Mouse (Mus musculus): Measurements from ENCODE around the gene Eri3.

Eri3 gene

GRCm38 (mm10) chr4:117577579-117577978 lies 27.4 kb downstream of the Eri3 start:
- no peak for DNase-seq (ENCODE audit: low spot score)

DNA sequence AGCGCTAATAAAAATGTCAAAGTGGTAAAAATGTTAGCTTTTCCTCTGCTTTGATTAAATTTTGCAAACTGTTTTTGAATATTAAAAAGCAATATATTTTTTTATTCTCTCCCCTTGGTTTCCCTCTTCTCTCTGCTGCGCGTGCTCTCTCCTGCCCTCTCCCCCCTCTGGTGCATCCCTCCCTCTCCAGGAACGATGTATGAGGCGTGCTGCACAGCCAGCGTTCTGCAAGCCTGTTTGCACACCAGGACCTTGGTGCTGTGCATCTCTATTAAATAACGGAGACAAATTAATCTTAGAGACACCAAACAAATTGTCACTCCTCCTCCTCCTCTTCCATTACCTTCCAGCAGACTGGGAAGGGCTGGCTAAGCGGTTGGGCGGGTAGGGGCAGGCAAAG lies 31.5 kb downstream of the Eri3 start:
- no peak for DNase-seq (ENCODE audit: low spot score)

DNA sequence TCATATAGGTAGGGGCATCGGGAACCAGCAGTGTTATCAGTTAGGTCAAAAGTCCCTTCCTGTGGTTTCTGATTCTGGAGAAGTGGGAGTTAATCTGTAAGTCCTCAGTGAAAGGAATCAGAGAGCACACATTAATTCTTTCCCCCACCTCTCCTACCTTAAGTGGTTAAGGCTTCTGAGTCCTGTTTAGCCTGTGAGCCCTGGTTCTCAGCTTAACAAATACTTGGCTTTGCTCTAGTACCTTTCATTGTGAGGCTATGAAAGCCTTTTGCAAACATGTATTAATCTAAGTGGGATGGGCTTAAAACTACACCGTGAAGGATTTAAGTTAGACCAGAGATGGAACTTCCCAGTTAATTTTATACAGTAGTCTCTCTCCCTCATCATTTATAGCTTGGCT lies 35.8 kb downstream of the Eri3 start:
- DNase-seq (ENCODE audit: low spot score), result no peak

- no peak for DNase-seq (ENCODE audit: low spot score)
Measured at GRCm38 (mm10) chr4:117587447-117587846, 37.3 kb downstream of the Eri3 start.

- DNase-seq (ENCODE audit: low spot score), result no peak
Measured at GRCm38 (mm10) chr4:117589081-117589660, 39.0 kb downstream of the Eri3 start.

DNA sequence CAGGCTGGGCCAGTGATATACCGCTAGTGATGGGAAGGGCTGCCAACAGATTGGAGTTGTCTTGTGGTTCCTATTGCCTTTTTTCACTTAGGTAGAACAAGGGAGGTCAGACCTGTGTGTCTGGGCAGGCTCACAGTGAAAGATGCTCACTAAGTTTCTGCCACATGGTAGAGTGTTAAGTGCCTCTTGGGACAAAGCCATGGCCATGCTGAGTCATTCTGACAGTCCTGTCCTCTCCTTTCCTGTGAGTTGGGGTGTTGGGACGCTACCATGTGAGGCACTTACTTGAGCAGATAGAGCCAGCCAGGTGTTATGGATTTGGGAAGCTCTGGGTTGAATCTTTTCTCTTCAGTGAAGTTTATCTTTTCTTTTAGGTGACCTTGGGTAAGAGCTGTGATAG lies 40.6 kb downstream of the Eri3 start:
- no peak for DNase-seq (ENCODE audit: low spot score)

DNA sequence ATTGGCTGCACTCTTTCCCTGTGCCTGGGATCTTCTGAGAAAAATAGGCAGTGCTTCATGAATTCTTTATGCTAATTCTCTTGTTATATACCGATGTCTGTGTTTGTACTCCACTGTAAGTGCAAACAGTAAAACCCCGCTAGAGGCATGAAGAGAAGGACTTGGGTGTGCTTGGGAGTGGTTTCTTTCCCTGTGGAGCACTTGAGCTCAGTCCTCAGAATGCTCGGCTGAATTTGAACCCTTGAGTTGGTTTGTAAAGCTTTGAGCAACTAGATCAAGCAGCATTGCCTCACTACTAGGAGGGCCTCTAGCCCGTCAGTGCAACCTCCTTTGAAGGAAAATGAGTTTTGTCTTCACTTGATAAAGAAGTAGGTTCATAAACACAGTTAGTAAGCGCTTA lies 42.0 kb downstream of the Eri3 start:
- no peak for DNase-seq (ENCODE audit: low spot score)

DNA sequence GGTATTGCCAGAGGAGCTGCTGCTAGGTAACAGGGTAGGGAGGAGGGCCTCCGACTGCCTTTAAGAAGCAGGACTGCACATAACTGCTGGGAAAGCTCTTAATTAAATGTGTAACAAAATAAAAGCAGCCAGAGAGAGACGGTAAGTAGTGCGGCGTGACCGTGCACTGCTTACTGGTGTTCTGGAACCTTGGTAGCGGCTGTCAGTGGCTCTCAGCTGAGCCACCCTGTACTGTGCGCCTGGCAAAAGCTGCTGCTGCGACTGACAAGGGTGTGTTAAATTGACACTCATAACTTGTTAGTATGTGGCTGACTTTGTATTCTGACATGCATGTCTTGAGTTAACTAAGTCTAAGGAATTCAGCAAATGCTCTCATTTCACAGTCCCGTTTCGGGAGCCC lies 45.1 kb downstream of the Eri3 start:
- no peak for DNase-seq (ENCODE audit: low spot score)

- no peak for DNase-seq (ENCODE audit: low spot score)
Measured at GRCm38 (mm10) chr4:117599986-117600565, 49.9 kb downstream of the Eri3 start.

DNA sequence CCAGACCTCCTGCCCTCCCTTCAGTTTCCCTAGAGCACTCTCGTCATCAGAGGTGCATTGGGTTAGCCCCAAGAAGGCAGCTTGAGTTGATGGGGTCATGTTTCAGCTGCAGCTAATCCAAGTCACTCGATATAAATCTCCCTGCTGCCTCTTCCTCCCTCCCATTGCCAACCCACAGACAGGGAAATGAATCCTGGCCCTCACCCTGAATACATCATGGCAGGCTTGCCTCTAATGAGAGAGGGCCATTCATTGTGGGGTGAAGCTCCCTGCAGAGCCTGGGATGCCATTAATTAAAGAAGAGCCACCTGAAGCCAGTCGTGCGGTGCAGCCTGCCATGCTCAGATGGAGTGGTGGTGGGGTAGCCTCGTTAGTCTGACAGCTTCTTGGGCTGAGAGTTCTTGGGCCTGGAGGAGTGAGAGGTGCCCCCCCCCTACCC lies 51.2 kb downstream of the Eri3 start:
- DNase-seq (ENCODE audit: low spot score), result no peak

DNA sequence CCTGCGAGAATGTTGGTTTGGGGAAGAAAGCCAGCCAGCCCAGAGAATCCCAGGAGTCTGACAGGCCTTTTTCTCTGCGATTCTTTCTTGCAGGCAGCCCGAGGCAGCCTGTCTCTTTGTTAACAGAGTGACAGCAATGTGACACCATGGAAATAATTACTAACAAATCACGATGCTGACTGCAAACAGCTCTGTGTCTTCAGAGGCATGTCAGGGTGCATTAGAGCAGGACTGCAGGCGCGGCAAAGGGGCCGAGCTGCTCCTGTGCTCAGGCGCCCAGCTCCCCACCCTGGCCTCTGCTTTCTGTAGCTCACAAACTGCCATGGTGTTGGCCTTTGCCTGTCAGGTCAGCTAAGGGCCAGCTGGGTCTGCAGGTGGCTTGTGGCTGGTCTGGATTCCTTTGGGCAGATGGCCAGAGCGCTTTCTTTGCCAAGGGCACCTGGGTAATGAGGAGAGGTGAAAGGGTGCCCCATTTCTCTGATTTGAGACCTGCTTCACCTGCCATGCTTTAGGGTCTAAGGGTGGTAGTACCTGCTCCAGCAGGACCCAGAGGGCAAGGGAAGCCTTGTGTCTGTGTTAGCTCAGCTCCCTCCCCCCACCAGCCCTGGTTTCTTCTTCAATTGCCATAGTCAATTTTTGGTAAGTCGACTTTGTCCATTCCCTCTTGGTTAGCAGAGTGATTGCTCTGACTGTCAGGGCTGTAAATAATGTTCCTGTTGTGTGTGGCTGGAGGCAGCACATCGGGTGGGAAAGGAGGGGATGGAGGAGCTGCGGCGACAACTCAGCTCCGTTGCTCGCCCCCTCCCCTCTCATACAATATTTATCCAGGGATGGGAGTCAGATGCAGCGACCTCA lies 55.2 kb downstream of the Eri3 start:
- DNase-seq (ENCODE audit: low spot score), result no peak

- no peak for DNase-seq (ENCODE audit: low spot score)
Measured at GRCm38 (mm10) chr4:117605954-117606227, 55.7 kb downstream of the Eri3 start.

GRCm38 (mm10) chr4:117606831-117607610 lies 56.9 kb downstream of the Eri3 start:
- no peak for DNase-seq (ENCODE audit: low spot score)

DNA sequence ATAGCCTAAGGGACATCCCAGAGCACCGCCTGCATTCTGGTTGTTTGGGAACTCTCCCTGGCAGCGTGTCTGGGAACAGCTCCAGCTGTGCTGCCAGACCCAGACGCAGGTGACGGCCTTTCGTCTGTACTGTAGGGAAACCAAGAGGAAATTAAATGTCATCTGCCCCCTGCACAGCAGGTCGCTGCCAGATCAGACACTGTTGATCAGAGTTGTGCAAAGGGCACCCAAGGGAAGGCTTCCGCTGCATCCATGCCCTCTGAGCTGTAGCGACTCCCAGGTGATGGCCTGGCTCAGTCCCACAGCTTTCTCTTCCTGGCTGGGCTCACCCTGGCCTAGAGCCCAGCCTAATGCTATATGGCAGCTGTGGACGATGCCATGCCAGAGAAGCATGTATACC lies 58.1 kb downstream of the Eri3 start:
- no peak for DNase-seq (ENCODE audit: low spot score)

- no peak for DNase-seq (ENCODE audit: low spot score)
Measured at GRCm38 (mm10) chr4:117609371-117610039, 59.3 kb downstream of the Eri3 start.

DNA sequence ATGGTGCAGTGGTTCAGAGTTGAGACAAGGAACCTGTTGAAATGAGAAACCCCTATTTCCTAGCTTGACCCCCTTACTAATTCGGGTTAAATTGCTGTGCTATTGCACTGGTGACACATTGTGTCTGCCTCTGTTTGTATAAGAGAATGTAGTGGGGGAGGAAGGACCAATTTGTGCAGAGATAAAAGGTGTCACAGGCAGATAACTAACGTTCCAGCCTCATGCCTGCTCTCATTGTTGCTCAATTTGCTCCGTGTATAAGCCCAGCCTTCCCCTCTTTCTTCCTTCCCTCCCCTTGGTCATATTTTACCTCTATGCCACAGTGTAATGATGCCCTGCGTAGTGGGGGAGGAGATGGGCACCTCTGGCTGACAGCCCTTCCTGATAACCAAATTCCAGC lies 61.2 kb downstream of the Eri3 start:
- DNase-seq (ENCODE audit: low spot score), result no peak

DNA sequence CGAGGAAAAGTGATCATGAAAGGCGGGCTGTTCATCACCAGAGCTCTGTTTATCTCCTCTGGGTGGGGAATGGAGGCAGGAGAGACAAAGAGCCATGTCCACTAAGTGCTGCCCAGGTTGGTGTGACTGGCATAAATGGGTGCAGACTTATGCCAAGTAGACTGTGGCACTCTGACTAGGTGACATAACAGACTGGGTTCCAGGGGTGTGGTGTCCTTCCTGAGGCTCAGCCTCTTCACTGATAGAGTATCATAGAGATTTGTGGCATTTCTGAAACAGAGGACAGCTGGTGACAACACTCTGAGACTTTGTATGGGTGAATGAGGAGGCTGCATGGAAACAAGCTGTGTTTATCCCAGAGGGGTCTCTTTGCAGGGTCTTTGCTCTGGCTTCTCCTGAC lies 61.6 kb downstream of the Eri3 start:
- no peak for DNase-seq (ENCODE audit: low spot score)

DNA sequence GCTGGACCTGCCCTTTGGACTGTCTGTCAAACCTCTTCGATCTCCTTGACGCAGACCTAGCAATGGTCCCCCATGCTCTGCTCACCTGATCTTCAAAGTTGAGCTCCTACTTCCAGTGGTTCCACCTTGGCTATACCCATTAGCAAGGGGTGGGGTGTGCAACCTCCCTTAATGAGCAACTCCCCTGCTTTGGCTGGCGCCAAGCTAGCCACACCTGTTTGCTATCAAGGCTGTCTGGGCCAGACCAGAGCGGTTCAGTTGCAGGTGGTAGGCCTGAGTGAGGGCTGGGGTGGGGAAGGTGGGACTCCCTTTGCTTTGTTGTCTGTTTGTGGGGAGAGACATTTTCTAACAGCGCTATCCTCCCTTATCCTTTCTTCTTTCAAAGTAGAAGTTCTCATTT lies 62.5 kb downstream of the Eri3 start:
- DNase-seq (ENCODE audit: low spot score), result no peak

DNA sequence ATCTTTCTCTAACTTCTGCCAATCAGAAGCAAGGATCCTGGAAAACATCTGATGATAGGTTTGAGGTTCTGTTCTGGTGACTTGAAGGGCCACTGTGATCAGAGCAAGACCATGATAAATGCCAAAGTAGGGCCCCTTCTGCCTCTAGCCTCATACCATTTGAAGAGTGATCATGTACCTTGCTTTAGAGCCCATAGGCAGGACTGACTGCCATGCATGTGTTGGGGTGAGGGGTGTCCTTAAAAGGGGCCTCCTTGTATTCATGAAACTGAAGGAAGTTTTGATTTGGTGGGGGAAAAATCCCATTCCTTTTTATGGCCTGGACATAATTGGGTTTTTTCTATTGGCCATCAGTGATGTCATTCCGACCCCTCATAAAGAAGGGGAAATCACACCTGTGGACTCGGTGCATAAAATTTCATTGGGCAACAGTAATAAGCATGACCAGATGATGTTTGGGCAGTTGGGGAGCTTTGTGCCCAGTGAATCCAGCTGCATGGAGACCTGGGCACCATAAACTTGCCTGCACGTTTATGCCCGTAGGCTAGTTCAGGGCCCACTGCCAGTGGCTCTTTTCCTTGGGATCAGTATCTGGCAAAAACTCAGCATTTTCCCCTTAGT lies 63.1 kb downstream of the Eri3 start:
- no peak for DNase-seq (ENCODE audit: low spot score)

GRCm38 (mm10) chr4:117616600-117616999 lies 66.4 kb downstream of the Eri3 start:
- no peak for DNase-seq (ENCODE audit: low spot score)

DNA sequence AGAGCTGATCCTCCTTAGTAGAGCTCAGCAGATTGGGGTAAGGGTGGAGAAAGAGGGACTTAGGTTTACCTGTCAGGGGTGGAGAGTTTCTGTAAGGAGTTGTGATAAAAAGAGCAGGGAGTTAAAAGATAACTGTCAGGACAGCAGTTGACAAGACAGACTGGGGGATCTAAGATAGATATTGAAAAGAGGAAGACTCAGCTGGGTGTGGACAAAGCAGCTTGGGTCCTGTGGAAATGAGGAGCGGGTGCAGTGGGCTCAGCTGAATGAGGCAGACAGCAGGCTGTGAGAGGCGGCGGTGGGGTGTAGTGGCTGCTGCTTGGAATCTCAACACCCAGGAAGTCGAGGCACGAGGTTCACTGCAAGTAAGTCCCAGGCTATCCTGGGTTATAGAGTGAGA lies 72.1 kb downstream of the Eri3 start:
- DNase-seq (ENCODE audit: low spot score), result no peak

GRCm38 (mm10) chr4:117623025-117623424 lies 72.9 kb downstream of the Eri3 start:
- DNase-seq (ENCODE audit: low spot score), result no peak

Measured in urinary bladder, postnatal 10 days (tissue).